Mouse (Mus musculus) brain, embryonic 14.5 days (tissue): ENCODE measurements around the gene Ash1l.

Experiments used
- CTCF ChIP-seq: fragments of 200-500 bp; IDR thresholded peaks from 2 replicates; pipeline ENCODE4 v1.5.1; 2012; ENCODE audit warnings: inconsistent platforms, mild to moderate bottlenecking, moderate library complexity, borderline replicate concordance; ENCODE audit not compliant: insufficient read depth, insufficient read length; ENCODE audit errors: extremely low read depth
- POLR2A ChIP-seq: fragments of 200-500 bp; IDR thresholded peaks from 2 replicates; pipeline ENCODE4 v1.6.1; 2012; ENCODE audit warnings: mild to moderate bottlenecking, inconsistent platforms, borderline replicate concordance; ENCODE audit not compliant: poor library complexity, insufficient read depth, insufficient read length, severe bottlenecking; ENCODE audit errors: extremely low read depth

GRCm38 (mm10) chr3:89108146-89108545, 157.7 kb downstream of the Ash1l start:
- no peak for TF ChIP-seq CTCF
- TF ChIP-seq POLR2A: no peak
